Mouse (Mus musculus) spleen, adult 2 months (tissue): Measurements from ENCODE around the gene Habp2. TPM values are rescaled to one million over a fixed set of nuclear protein-coding genes. Genes with fewer than 3 reads are reported as not detected.

Source experiments
- DNase-seq, 2 experiments: peaks; one replicate each; pipeline versions ENCODE4 v3.0.0 to v3.0.0-alpha.2; 2012 to 2021; ENCODE audit warnings: low spot score in 2 of 2, low read depth in 1 of 2
- H3K27ac ChIP-seq: fragments of 200-500 bp; 2 replicates; pipeline ENCODE4 v1.5.1; 2012; ENCODE audit warnings: low read length, inconsistent platforms; ENCODE audit not compliant: insufficient read depth
- H3K27me3 ChIP-seq: fragments of 200-500 bp; 2 replicates; pipeline ENCODE4 v1.6.1; 2012; ENCODE audit warnings: mild to moderate bottlenecking, moderate library complexity, low read length, inconsistent platforms; ENCODE audit not compliant: control insufficient read depth, insufficient read depth
- H3K36me3 ChIP-seq: fragments of 200-500 bp; 2 replicates; pipeline ENCODE4 v1.6.1; 2012; ENCODE audit warnings: mild to moderate bottlenecking, low read length, inconsistent platforms; ENCODE audit not compliant: control insufficient read depth, insufficient read depth
- H3K4me1 ChIP-seq: fragments of 200-500 bp; 2 replicates; pipeline ENCODE4 v1.6.1; 2011; ENCODE audit warnings: inconsistent platforms; ENCODE audit not compliant: control insufficient read depth, insufficient read depth, insufficient read length
- H3K4me3 ChIP-seq: fragments of 200-500 bp; 2 replicates; pipeline ENCODE4 v1.5.1; 2011; ENCODE audit warnings: mild to moderate bottlenecking, inconsistent platforms; ENCODE audit not compliant: insufficient read depth, insufficient read length; ENCODE audit errors: extremely low read depth
- CTCF ChIP-seq: fragments of 200-500 bp; IDR thresholded peaks from 2 replicates; pipeline ENCODE4 v1.5.1; 2011; ENCODE audit warnings: mild to moderate bottlenecking, inconsistent platforms; ENCODE audit not compliant: insufficient read depth, insufficient read length, insufficient replicate concordance; ENCODE audit errors: extremely low read depth
- POLR2A ChIP-seq: fragments of 200-500 bp; IDR thresholded peaks from 2 replicates; pipeline ENCODE4 v1.6.1; 2011; ENCODE audit warnings: low read depth, low read length, inconsistent platforms
- WGBS: fragments of 180-500 bp; shearing (Covaris S2); methylation state at CpG from one replicate; pipeline ENCODE4 v1.1.7; 2018; 5-methylcytosine and 5-hydroxymethylcytosine counted together
- polyA plus RNA-seq: library from polyadenylated mRNA; depleted of rRNA; stranded (reverse); fragments of >200 nt; gene quantifications from 2 replicates; pipeline ENCODE4 v1.2.3, GENCODE M21; 2012; rRNA removed

Habp2 gene
- polyA plus RNA-seq, 1 experiment, result 1.7 TPM

- no peak for TF ChIP-seq CTCF
- no peak for TF ChIP-seq POLR2A
- 78% methylated on average over 7 of the region's 7 CpGs for WGBS
- H3K36me3 ChIP-seq, result no peaks in the 10 kb centered on the region
- no peak for DNase-seq
- H3K4me1 ChIP-seq, result no peaks in the 10 kb centered on the region
- no peak overlapping the region for H3K27ac ChIP-seq
- no peak overlapping the region for H3K4me3 ChIP-seq
- no peaks in the 10 kb centered on the region for H3K27me3 ChIP-seq
Measured at GRCm38 (mm10) chr19:56367778-56368177, 80.8 kb downstream of the Habp2 start.

DNA sequence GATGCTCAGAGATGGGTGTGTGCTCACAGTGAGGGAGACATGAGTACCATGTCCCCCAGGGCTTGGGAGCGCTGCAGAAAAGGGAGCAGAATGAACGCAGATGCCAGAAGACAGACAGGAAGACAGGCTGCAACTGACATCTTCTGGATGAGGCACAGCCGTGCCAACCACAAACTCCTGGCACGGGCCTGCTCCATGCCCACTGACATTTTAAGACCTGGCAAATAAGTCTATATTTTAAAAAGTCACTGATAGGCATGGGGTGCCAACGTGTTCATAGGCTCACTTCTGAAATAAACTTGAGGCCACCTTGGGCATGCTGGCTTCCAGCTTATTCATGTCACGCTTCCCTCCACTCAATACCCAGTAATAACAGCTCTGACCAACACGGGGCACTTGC, 82.0 kb downstream of the Habp2 start:
- Histone ChIP-seq H3K4me3 (no peak overlapping the region), H3K27ac (no peak overlapping the region), H3K36me3 (no peaks in the 10 kb centered on the region), H3K27me3 (no peaks in the 10 kb centered on the region), H3K4me1 (no peaks in the 10 kb centered on the region)
- TF ChIP-seq CTCF, result no peak
- no peak for TF ChIP-seq POLR2A
- 28% methylated on average over 7 of the region's 7 CpGs for WGBS
- DNase-seq, result no peak

Other genes starting within 250 kb of the Habp2 start
- 0.01 and 0.04 TPM in 2 replicates for gene Nrap, start 102.9 kb downstream of the Habp2 start, polyA plus RNA-seq
- gene Casp7, start 110.0 kb downstream of the Habp2 start, polyA plus RNA-seq, result 8.6 and 8.7 TPM in 2 replicates
- 0.02 TPM in 1 of 2 replicates, not detected in the other for gene Plekhs1, start 174.5 kb downstream of the Habp2 start, polyA plus RNA-seq